Mouse (Mus musculus) adrenal gland, postnatal 10 days (tissue): Measurements from ENCODE around the gene Otog. TPM values are rescaled to one million over a fixed set of nuclear protein-coding genes. Genes with fewer than 3 reads are reported as not detected.

ENCODE experiments used
- DNase-seq: peaks from one replicate; pipeline ENCODE4 v3.0.0; 2021; ENCODE audit warnings: mixed read lengths
- total RNA-seq, 2 experiments: library from RNA; stranded (reverse); gene quantifications; 2 replicates each; pipeline ENCODE4 v1.2.3; 2021

Otog gene
- total RNA-seq, 2 experiments from 2014 or later, result 0.06 to 0.09 TPM

DNA sequence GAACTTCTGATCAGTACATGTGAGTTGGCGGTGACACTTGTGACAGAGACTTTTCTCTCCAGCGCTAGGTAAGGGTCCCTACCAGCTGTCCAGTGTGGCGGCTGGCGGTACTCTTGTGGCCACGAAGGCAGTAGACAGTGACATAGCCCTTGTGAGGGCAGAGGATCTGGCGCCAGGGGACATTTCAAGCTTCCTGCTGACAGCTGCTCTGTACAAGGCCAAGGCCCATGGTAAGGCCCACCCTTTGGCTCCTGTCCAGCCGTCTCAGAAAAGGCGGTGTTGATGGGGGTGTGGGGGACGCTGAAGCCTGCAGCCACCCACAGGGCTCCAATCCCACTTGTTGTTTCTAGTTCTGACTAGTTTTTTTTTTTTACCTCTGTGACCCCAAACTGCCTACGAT lies 42.9 kb downstream of the Otog start:
- peak; percentile 81 for DNase-seq

- DNase-seq, result no peak
Measured at GRCm38 (mm10) chr7:46285161-46285839, 44.5 kb downstream of the Otog start.

DNA sequence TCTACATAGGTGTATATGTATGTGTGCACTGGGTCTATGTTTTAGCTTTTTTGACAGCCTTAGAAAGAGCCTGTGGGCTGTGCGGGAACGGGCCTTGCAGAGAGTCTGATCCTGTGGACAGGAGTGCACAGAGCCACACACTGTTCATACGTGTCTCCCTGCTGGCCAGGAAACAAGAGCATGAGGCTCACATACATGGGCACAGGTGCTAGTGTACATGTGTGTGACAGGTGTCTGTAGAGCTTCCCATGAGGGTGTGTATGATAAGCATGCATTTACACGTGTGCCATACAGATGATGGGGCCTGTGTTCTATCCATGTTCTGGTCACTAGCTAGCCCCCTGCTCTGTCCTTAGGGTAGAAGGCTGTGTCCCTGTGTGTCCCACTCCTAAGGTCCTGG lies 45.6 kb downstream of the Otog start:
- DNase-seq, result no peak

DNA sequence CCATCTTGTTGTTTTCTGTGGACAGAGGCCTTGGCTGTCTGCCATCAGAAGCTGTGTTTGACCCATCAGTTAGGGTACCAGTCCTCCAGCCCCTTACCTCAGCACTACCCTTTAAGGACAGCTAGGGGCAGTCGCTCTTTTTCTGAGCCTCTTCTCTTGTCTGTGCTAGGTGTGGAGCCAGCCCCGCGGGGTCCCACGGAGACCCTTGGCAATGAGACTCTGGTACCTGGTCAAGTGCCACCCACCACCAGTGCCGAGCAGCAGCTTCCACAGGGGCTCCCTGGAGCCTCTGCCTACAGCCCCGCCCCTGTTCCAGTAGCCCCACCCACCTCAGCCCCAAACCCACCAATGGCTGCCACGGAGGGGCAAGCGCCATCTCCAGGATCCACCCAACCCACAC lies 46.3 kb downstream of the Otog start:
- DNase-seq, result no peak

DNA sequence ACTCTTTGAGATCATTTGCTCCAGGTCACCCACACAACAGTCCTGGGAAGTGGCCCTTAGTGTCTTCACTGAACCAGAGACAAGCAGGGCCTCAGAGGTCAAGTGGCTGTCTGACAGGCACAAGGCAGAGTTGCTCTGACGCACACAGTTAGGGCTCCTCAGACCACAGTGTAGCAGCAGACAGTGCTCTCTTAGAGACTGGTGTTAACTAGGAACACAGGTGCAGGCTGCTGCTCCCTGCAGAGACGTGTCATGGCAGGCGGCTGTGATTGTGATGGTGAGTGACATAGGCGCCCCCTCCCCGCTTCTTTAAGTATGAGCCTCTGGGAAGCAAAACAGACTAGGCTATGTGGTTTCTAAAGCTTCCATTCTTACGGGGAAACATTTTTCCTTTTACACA lies 55.5 kb downstream of the Otog start:
- DNase-seq, result no peak

GRCm38 (mm10) chr7:46301031-46301632 lies 60.3 kb downstream of the Otog start:
- no peak for DNase-seq

GRCm38 (mm10) chr7:46313486-46313885 lies 72.7 kb downstream of the Otog start:
- peak; percentile 14 for DNase-seq

DNA sequence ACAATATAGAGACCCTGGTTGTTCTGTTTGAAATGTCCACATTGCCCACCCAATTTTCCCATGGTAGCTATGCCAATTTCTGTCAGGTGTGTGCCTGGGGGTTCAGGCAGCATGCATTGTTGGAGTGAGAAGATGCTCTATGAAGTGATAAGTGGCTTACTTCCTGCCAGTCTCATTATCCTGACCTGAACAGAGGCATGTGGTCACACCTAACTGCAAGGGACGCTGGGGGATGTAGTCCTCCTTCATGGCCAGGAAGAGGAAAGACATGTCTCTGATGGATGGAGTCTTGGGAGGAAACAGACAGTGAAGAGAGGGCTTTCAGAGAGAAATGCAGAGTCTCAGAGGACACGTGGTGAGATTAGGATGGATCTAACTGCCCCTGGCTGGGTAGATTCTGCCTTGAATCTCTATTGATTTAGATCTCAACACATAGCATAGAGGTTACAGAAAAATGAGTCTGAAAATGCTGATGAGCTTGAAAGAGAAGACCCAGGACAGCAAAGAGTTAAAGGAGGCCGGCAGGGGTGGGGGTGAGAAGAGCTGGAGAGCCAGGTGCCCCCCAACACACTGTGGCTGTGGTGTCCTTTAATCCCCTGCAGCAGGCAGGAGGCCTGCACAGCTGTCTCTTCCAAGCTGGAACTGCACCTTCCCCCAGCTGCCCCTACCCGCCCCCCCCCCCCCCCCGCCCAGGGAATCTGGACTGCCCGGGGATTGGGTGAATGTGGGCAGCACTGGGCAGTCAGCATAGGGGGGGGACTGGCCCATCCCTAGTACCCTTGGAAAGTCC lies 73.6 kb downstream of the Otog start:
- no peak for DNase-seq

GRCm38 (mm10) chr7:46315692-46316091 lies 74.9 kb downstream of the Otog start:
- DNase-seq, result no peak

DNA sequence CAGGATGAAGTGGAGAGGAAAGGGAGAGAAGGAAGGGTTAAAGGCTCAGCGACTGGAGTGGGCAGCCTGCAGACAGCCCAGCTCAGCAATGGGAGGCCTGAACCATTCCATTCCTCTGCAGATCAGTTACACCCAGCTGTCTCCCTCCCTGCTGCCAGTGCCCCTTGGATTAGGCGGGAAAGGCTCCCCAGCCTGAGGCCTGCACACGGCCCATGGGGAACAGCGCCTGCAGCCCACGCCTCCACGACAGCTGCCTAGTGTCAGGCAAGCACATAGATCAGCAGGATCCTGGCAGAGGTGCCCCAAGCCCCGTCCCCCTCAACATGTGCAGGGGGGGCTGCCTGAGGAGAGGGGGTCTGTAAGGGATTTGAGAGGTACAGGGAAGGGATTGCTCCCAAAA lies 76.2 kb downstream of the Otog start:
- DNase-seq, result no peak

DNA sequence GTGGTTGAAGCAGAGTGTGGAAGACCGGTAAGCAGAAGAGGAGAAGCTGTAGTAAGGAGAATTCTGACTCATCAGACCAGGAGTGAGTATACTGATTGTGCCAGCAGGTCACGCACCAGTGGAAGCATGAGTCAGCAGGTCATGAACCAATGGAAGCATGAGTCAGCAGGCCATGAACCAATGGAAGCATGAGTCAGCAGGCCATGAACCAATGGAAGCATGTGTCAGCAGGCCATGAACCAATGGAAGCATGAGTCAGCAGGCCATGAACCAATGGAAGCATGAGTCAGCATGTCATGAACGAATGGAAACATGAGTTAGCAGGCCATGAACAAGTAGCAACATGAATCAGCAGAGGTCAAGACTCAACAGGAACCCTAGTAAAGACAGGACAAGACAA lies 80.5 kb downstream of the Otog start:
- DNase-seq, result no peak

DNA sequence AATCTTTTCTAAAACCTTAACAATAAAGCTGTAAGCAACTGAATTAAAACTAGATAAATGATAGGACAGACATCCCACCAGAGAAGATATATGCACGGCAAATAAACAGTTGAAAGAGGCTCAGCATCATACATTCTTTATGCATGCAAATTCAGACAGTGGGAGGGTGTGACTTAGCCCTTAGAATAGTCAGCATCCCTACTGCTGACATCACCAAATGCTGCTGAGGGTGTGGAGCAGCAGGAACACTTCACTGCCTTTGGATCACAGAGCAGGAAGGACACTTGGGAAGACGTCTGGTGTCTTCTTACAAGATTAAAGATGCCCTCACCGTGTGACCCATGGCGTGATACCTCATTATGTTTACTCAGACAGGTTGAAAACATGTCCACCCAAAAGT lies 87.1 kb downstream of the Otog start:
- DNase-seq, result no peak

- DNase-seq, result no peak
Measured at GRCm38 (mm10) chr7:46337397-46337796, 96.6 kb downstream of the Otog start.

DNA sequence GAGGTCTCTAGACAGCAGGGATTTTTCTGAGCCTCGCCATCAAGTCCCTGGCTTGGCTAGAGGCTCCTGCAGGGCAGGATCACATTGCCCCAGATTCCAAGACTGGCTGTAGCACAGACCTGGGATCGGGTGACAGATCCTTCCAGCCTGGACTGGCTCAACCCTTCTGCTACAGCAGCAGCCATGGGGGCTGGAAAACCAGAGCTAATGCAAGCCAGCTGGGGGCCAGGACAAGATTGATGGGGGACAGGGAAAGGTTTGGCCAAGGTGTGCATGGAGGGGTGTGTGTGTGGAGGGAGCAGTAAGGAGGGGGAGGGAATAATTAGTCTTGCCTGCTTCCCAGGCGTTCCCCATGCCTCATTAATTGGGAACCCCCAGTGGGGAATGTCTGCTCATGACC lies 99.0 kb downstream of the Otog start:
- DNase-seq, result no peak

DNA sequence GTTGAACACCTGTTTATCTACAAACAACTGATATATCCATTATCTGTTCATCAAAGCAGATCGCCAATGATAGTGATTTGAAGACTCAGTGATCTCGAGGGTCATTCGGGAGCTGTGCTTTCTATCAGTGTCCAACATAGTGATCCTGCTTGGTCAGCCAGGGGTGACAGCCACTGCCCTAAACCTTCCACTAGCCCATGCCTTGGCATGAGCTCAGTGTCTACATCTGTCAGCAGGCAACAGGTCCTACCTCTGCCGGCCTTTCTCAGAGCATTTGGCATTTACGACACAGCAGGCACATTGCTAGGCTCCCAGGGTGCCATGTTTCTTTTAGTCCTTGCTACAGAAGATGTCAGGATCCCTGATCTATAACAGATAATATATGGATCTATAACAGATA lies 99.5 kb downstream of the Otog start:
- no peak for DNase-seq

GRCm38 (mm10) chr7:46341471-46341870 lies 100.7 kb downstream of the Otog start:
- DNase-seq, result no peak

GRCm38 (mm10) chr7:46347692-46348091 lies 106.9 kb downstream of the Otog start:
- DNase-seq, result no peak

DNA sequence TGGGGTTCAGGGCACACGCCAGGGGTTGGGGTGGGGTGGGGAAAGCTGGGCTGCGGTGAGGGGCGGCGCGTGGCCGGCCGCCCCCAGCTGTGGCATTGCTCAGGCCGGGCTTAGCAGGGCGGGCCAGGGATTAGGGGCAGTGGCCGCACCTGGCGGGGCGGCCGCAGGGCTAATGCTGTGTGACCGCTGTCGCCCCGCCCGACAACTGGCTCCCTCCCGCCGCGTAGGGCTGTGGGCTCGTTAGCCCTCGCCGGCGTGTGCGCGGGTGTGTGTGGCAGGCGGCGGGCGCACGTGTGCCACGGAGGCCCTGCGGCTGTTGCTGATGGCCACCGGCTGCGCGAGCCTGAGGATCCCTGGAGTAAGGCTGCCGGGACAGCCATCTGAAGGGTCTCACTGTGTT lies 108.0 kb downstream of the Otog start:
- DNase-seq, result no peak

- no peak for DNase-seq
Measured at GRCm38 (mm10) chr7:46350119-46350702, 109.4 kb downstream of the Otog start.

GRCm38 (mm10) chr7:46352748-46353147 lies 112.0 kb downstream of the Otog start:
- DNase-seq, result no peak

DNA sequence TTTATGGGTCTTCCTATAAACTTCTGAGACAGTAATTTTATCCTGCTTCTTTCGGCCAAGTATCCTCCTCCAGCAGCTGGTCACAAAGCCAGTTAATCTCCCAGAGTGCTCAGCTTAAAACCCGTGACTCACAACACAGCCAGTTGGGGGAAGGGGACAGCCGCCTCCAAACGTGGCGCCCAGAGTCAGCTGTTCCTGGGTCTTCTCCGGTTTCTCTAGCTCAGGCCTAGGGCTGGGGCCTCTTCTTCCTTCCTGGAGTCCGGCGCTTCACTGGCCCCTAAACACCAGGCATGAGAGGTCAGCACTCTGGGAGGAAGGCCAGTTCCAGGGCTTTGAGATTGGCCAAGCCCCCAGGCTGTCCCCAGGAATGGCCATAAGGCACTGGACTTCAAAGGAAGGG lies 112.4 kb downstream of the Otog start:
- no peak for DNase-seq

DNA sequence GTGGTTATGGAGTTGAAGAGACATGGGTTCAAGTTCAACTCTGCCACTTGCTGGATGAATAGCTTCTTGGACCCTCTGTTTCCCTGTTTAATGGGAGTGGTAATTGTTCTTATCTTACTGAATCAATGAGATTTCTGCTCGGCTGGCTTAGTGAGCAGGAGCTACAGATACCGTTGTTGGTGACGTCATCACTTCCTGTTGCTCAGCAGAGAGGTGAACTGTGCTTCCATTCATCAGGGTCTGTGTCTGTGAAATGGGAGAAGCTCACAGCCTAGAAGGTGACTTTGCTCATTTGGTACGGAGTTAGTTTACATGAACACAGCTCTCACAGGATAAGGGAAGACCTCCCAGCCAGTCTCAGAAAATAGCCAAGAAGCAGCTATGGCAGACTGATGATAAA lies 113.1 kb downstream of the Otog start:
- no peak for DNase-seq
